Mouse (Mus musculus): Measurements from ENCODE around the gene Olfr1445. TPM values are rescaled to one million over a fixed set of nuclear protein-coding genes. Genes with fewer than 3 reads are reported as not detected.

Olfr1445 gene
- 1 to 10 TPM in 9 of 26 experiments, under 1 TPM in 6, not detected in 11; 0.67 to 2.4 (median 1.1) TPM for total RNA-seq (2018; cell fraction: chromatin; rRNA removed)
- not detected for total RNA-seq (2018; cell fraction: cytosol; rRNA removed)
- total RNA-seq (2018; cell fraction: nucleus; rRNA removed) = 1 to 10 TPM in 2 of 26 experiments, under 1 TPM in 6, not detected in 18; 0.57 to 1.6 (median 0.72) TPM
- not detected in 3 replicates for polyA plus RNA-seq (2018)

DNA sequence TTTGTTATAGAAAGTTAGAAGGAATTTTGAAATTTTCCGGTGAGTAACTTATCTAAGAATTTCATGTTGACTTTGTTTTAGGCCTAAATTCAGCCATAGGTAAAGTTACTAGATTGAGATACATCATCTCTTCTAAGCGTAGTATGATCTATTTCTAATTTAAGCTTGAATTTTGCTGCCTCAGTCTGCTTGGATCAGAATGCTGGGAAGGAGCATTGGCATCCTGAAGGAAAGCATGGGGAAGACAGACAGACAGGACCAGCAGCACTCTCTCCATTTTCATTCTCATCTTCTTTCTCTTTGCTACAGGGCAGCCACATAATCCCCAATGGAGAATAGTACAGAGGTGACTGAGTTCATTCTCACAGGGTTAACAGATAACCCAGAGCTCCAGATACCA is at the start of gene Olfr1445:
Gene Olfr1445, plus strand, starts transcription at position 301 of the 400 bp plus-strand sequence.
- Histone ChIP-seq H3K36me3 (ENCODE audit: inconsistent target) (no peaks in the 10 kb centered on the region), H3K79me2 (ENCODE audit: inconsistent target) (no peaks in the 10 kb centered on the region), H3K27ac (no peak within 1 kb of the TSS), H3K4me3 (ENCODE audit: inconsistent target) (no peak within 1 kb of the TSS)
- WGBS (ENCODE audit: missing documents) = 91% methylated on average over 2 of the region's 2 CpGs

DNA sequence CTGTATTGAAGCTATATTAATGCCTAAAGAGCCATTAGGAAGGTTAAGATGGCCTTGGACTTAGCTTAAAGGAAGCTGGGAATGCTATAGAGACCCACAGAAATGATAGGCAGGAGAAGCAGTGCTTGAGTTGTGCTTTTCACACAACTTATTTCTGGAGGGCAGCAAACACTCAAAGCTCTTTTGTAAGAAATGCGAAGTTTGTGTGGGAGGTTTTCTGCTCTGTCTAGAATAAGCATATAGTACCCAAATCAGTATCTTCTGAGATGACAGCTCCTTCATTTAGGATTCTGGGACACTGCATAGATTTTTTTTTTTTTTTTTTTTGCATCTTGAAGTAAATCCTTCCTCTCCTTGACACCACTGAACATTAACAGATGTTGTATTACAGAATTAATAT is 45.1 kb upstream of the Olfr1445 start:
- WGBS (ENCODE audit: missing documents) = 92% methylated on average over 1 of the region's 1 CpGs

DNA sequence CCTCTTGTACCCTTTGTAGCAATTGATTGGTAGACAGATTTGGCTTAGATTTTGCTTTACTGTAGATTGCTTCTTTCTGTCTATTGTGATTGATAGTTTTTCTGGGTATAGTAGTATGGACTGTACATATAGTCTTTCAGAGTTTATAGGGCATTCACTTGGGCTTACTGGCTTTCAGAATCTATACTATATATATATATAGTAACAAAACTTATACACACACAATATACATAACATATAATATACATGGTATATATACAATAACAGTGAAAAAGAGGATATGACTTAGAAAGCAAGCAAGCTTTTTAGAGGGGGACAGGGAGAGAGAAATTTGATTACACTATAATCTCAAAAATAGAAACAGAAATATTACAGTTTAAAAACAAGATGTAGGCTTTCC is 37.3 kb upstream of the Olfr1445 start, which contains the start of gene Gm5244:
Gene Gm5244, plus strand, starts transcription at position 301 of the 400 bp plus-strand sequence.
- Histone ChIP-seq H3K79me2 (ENCODE audit: inconsistent target) (no peaks in the 10 kb centered on the region), H3K27ac (no peak within 1 kb of the TSS), H3K36me3 (ENCODE audit: inconsistent target) (no peaks in the 10 kb centered on the region), H3K4me3 (ENCODE audit: inconsistent target) (no peak within 1 kb of the TSS)

More for the DNA sequence above, 45.1 kb upstream of the Olfr1445 start:
- Histone ChIP-seq H3K79me2 (ENCODE audit: inconsistent target) (no peaks in the 10 kb centered on the region), H3K4me3 (ENCODE audit: inconsistent target) (no peak overlapping the region), H3K27ac (no peak overlapping the region), H3K36me3 (ENCODE audit: inconsistent target) (peaks cover 14% of the 10 kb centered on the region)

DNA sequence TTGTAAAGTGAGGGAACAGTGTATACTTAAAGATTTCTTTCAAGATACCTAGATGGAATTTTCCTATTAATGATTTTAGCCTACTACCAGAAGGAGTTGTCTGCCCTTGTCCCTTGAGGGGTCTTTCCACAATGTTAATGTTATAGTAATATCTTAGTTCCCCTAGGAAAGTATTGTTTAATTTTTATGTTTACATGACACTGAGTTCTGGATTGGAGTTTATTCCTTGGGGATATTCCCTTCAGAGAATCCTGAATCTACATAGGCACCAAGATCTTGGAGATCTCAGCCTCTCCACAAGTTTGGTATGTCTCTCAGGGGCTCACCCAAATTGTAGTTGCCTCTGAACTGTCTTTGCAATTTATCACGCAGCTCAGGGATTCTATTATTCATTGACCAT is 26.7 kb upstream of the Olfr1445 start, which contains the start of gene Olfr1444:
Gene Olfr1444, plus strand, starts transcription at position 301 of the 400 bp plus-strand sequence.
- no peaks in the 10 kb centered on the region for H3K36me3 ChIP-seq (ENCODE audit: inconsistent target)
- no peak within 1 kb of the TSS for H3K27ac ChIP-seq
- 90% methylated on average over 1 of the region's 1 CpGs for WGBS (ENCODE audit: missing documents)
- H3K79me2 ChIP-seq (ENCODE audit: inconsistent target) = no peaks in the 10 kb centered on the region
- no peak within 1 kb of the TSS for H3K4me3 ChIP-seq (ENCODE audit: inconsistent target)

DNA sequence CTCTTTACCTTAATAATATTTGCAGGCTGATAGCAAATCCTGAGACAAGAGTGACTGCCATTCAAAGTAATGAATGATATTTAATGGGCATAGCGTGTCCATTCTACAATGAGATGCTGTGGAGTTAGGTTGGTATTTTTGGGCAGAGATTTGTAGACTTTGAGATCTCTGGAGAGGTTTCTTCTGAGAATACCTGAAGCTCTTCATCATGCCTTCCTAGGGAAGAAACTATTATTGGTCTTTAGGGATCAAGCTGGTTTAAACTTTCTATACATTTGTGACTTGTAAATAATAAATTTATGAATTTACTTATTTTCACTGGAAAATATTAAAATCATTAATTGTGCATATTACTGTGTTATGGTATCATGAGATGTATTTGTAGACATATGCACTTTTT is 9.8 kb downstream of the Olfr1445 start, which contains the start of gene Olfr1446:
Gene Olfr1446, minus strand, starts transcription at position 101 of the 400 bp plus-strand sequence.
- no peaks in the 10 kb centered on the region for H3K79me2 ChIP-seq (ENCODE audit: inconsistent target)
- 100% methylated on average over 1 of the region's 1 CpGs for WGBS (ENCODE audit: missing documents)
- H3K4me3 ChIP-seq (ENCODE audit: inconsistent target) = no peak within 1 kb of the TSS
- H3K36me3 ChIP-seq (ENCODE audit: inconsistent target) = no peaks in the 10 kb centered on the region
- H3K27ac ChIP-seq = no peak within 1 kb of the TSS

DNA sequence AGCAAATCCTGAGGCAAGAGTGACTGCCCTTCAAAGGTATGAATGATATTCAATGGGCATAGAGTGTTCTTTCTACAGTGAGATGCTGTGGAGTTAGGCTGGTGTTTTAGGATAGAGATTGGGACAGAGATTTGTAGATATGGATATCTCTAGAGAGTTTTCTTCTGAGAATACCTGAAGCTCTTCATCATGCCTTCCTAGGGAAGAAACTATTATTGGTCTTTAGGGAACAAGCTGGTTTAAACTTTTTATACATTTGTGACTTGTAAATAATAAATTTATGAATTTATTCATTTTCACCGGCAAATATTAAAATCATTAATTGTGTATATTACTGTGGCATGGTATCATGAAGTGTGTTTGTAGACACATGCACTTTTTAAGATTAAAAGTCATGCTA is 20.0 kb downstream of the Olfr1445 start, which contains the start of gene Olfr1447:
Gene Olfr1447, minus strand, starts transcription at position 101 of the 400 bp plus-strand sequence.
- no peaks in the 10 kb centered on the region for H3K36me3 ChIP-seq (ENCODE audit: inconsistent target)
- no peak within 1 kb of the TSS for H3K4me3 ChIP-seq (ENCODE audit: inconsistent target)
- no peak within 1 kb of the TSS for H3K27ac ChIP-seq
- H3K79me2 ChIP-seq (ENCODE audit: inconsistent target) = no peaks in the 10 kb centered on the region
- no CpG with 5 or more reads among the region's 1 CpGs for WGBS (ENCODE audit: missing documents)

DNA sequence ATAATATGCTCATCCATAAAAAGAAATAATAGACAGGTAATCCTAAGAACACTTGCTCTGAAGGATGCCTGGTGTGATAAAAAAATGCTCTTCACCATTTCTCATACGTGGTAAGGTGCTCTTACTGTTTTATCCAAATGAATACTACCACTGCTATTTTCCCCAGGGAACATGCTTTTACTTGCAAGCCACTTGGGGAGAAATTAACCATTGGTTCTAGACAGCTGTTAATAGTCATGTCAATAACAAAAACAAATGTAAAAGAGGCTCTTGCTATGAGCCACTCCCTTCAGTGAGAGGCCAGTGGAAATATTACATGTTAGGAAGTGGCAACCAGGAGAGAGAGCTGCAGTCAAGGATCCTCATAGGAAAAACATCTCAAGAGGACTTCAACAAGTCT is 40.7 kb downstream of the Olfr1445 start, which contains the start of gene Olfr1448:
Gene Olfr1448, minus strand, starts transcription at position 101 of the 400 bp plus-strand sequence.
- 86% methylated on average over 1 of the region's 1 CpGs for WGBS (ENCODE audit: missing documents)
- no peaks in the 10 kb centered on the region for H3K36me3 ChIP-seq (ENCODE audit: inconsistent target)
- no peak within 1 kb of the TSS for H3K4me3 ChIP-seq (ENCODE audit: inconsistent target)
- no peaks in the 10 kb centered on the region for H3K79me2 ChIP-seq (ENCODE audit: inconsistent target)
- no peak within 1 kb of the TSS for H3K27ac ChIP-seq

DNA sequence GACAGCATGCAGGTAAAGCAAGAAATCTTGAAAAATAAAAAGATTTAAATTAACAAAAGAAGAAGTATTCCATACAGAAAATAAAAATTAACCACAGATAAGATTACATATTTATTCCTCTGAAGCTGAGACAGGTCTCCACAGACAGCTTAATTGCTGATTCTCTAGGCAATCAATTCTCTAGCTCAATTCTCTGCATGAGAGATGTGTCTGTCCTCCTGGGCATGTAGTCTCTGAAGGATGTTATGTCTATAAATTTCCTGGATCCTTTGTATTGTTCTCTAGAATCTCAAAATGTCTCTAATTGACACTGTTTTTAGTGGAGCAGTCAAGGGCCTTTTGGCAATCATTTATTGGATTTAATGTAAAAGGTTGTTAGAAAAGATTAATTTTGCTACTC is 46.9 kb downstream of the Olfr1445 start, which contains the start of gene Olfr1449:
Gene Olfr1449, plus strand, starts transcription at position 301 of the 400 bp plus-strand sequence.
- H3K36me3 ChIP-seq (ENCODE audit: inconsistent target) = no peaks in the 10 kb centered on the region
- H3K79me2 ChIP-seq (ENCODE audit: inconsistent target) = no peaks in the 10 kb centered on the region
- no peak within 1 kb of the TSS for H3K27ac ChIP-seq
- H3K4me3 ChIP-seq (ENCODE audit: inconsistent target) = no peak within 1 kb of the TSS

Other genes with a start within 250 kb of the Olfr1445 start
- not detected in 3 replicates for gene Olfr1442, start 213.4 kb upstream of the Olfr1445 start, polyA plus RNA-seq (2018)
- gene Olfr1443, start 205.7 kb upstream of the Olfr1445 start, polyA plus RNA-seq (2018) = not detected in 3 replicates
- gene Keg1, start 188.1 kb upstream of the Olfr1445 start, polyA plus RNA-seq (2018) = not detected in 3 replicates
- gene Cntf, start 118.2 kb upstream of the Olfr1445 start, polyA plus RNA-seq (2018) = 0.42 to 0.85 TPM (median 0.52 TPM) in 3 replicates
- 50.8 to 76.2 TPM (median 59.4 TPM) in 3 replicates for gene Zfp91, start 87.7 kb upstream of the Olfr1445 start, polyA plus RNA-seq (2018)
- 84.8 to 185 TPM (median 109 TPM) in 3 replicates for gene Lpxn, start 87.7 kb upstream of the Olfr1445 start, polyA plus RNA-seq (2018)
- not detected in 3 replicates for gene Gm5244, start 37.2 kb upstream of the Olfr1445 start, polyA plus RNA-seq (2018)
- gene Olfr1444, start 26.6 kb upstream of the Olfr1445 start, polyA plus RNA-seq (2018) = 0.14 to 0.44 TPM (median 0.25 TPM) in 3 replicates
- gene Olfr1446, start 9.7 kb downstream of the Olfr1445 start, polyA plus RNA-seq (2018) = not detected in 3 replicates
- gene Olfr1447, start 19.9 kb downstream of the Olfr1445 start, polyA plus RNA-seq (2018) = not detected in 3 replicates
- not detected in 3 replicates for gene Olfr1448, start 40.6 kb downstream of the Olfr1445 start, polyA plus RNA-seq (2018)
- gene Olfr1449, start 47.0 kb downstream of the Olfr1445 start, polyA plus RNA-seq (2018) = not detected in 3 replicates
- not detected in 3 replicates for gene Olfr1450, start 66.4 kb downstream of the Olfr1445 start, polyA plus RNA-seq (2018)
- not detected in 3 replicates for gene Olfr1451, start 111.2 kb downstream of the Olfr1445 start, polyA plus RNA-seq (2018)
- not detected in 3 replicates for gene Olfr1453, start 144.5 kb downstream of the Olfr1445 start, polyA plus RNA-seq (2018)
- gene Olfr1454, start 176.8 kb downstream of the Olfr1445 start, polyA plus RNA-seq (2018) = not detected in 3 replicates
- not detected in 3 replicates for gene Olfr1457, start 214.0 kb downstream of the Olfr1445 start, polyA plus RNA-seq (2018)
- gene Olfr1458, start 222.9 kb downstream of the Olfr1445 start, polyA plus RNA-seq (2018) = not detected in 3 replicates